Mouse (Mus musculus) left cerebral cortex, postnatal 10 days (tissue): ENCODE results near the gene Sparcl1. TPM values are rescaled to one million over a fixed set of nuclear protein-coding genes. Genes with fewer than 3 reads are reported as not detected.
A peak's percentile ranks its signal among the peaks of the same experiment; 100 is the strongest.

Experiments
- DNase-seq, 2 experiments: peaks; one replicate each; pipeline ENCODE4 v3.0.0; 2021 to 2022; ENCODE audit warnings: low spot score in 2 of 2, mixed read lengths in 1 of 2; ENCODE audit errors: extremely low spot score in 1 of 2
- intact Hi-C: fragments of 180-260 bp; cut with DNase I; formaldehyde crosslinking; loops from one replicate; pipeline ENCODE4 v1.15.1; 2025
- total RNA-seq, 2 experiments: library from RNA; stranded (reverse); gene quantifications; 2 replicates each; pipeline ENCODE4 v1.2.3; 2021

The Sparcl1 gene
- total RNA-seq, 2 experiments from 2014 or later, result 1,043 to 1,055 TPM

DNA sequence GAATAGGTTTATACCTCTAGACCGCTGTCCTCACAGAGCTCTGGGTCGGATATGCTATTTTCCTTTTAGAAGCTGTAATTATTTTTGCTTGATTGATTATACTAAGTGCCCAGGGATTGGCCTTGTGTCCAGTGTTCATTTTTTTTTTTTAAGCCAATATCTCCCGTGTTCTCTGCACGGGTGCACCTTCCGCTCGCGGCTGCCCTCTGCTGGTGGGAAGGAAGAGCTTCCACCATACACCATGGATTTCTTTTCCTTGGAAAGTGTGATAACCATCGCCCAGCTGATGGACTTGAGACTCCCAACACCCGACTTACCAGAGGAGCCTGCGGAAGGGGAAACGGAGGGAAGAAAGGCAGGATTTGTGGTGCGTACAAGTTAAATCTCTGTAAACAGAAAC, 39.1 kb downstream of the Sparcl1 start:
- intact Hi-C loops, result loop anchor here (5.0 kb wide), 1 partner anchor 258 kb away; no protein-coding TSS in a partner anchor
- DNase-seq, result peak in 1 of 2 experiments; percentile 81

DNA sequence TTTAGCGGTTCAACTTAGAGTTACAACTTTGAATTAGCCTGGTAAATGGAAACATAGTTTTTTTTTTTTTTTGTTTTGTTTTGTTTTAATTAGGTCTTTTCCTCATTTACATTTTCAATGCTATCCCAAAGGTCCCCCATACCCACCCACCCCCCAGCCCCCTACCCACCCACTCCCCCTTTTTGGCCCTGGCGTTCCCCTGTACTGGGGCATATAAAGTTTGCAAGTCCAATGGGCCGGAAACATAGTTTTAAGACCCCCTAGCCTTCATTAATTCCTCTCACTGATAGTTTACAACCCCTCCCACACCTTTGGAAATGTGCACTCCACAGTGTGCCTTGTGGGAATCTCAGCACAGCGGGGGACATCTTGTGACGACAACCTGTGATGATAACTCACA, 39.9 kb downstream of the Sparcl1 start:
- intact Hi-C loops, result loop anchor here (5.0 kb wide), 1 partner anchor 259 kb away; no protein-coding TSS in a partner anchor
- DNase-seq, result no peak

DNA sequence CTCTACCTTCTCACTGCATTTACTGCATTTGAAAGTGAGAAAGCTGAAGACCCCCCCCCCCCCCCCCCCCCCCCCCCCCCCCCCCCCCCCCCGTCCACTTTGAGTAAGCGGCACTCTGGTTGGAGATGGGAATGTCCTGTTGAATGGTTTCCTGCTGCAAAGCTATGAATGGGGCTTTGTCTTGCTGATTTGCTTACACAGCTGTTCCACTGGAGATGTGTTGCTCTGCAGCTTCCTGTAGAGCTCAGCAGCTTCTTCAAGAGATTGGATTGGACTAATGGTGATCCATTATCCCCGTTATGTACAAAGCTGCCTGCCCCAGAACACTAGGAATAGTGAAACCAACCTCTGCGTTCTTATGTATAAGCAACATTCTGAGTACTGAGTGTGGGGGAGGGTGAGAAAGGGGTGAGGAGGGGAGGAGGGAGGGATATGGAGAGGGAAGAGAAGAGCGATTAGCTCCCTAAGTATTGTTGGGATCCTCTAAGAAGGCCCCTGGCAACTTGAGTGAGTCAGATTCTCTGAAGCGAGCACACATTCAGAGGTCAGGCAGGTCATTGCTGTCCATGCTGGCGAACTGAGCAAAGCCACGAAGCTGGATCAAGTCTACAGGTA, 41.2 kb downstream of the Sparcl1 start:
- intact Hi-C loops, result loop anchor here (5.0 kb wide), 1 partner anchor 260 kb away; no protein-coding TSS in a partner anchor
- no peak for DNase-seq

DNA sequence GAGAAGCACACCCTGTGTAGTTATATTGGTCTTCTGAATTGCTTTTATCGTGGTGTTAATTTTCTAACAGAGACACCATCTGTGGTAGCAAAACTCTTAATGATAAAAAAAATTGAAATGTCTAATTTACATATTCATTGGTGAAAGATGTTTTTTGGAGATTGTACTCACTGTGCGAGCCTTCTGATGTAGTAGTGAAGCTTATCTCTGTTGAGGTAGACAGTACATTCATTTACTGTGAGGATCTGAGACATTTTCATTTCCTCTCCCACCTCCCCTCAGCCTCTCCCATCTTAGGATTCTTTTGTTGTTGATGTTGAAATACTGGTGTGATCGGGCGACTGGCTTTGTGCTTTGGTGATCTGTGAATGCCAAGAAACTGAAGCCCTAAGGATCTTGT, 42.5 kb downstream of the Sparcl1 start:
- no peak for DNase-seq
- intact Hi-C loops, result loop anchor here (5.0 kb wide), 1 partner anchor 261 kb away; no protein-coding TSS in a partner anchor

DNA sequence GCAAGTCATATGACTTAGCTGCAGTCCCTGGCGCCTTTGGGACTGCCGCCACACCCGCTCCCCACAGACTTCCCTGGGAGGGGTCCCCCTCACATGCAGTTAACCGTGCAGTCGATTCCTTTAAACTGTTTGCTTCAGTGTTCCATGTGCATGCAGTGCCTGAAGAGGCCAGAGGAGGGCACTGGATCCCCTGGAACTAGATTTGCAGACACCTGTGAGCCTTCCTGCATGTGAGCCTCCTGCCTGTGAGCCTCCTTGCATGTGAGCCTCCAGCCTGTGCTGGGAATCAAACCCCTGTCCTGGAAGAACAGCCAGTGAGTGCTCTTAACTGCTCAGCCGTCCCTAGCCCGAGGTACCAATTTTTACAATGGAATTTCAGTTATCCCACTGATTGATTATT, 44.8 kb downstream of the Sparcl1 start:
- intact Hi-C loops, result no loop called here
- no peak for DNase-seq

DNA sequence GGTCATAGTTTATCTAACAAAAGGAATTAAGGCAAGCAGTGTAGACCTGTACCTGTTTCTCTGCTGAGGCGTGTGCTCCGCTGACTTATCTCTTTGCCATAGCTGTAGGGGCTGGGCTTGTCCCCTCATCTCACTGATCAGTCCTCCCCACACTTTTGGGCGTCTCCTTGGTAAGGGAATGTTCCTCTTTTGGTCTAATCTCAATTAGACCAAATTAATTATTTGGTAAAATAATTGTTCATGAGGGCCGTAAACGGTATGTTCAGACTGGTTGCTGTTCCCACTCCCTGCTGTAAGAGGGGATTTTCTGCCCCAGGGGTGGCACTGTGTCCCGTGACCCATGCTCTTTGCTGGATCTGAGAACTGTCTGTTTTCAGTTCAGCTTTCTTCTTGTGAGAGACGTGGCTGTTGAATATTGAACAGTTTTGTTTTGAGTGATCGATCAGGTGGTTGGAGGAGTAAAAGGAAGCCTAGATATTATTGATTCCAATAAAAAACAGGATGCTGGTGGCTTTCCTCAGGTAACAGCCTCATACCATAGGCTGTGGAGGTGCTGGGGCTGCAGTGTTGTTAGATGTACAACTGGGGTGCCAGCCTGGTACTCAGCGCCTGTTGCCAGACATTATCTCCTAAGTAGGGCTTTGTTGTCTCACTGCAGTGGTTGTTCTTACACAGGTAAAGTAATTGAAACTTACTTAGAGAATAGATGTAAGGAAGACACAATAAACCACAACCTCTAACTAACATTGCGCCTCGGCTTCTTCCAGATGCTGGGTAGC, 50.6 kb downstream of the Sparcl1 start:
- no peak for DNase-seq
- intact Hi-C loops, result no loop called here

DNA sequence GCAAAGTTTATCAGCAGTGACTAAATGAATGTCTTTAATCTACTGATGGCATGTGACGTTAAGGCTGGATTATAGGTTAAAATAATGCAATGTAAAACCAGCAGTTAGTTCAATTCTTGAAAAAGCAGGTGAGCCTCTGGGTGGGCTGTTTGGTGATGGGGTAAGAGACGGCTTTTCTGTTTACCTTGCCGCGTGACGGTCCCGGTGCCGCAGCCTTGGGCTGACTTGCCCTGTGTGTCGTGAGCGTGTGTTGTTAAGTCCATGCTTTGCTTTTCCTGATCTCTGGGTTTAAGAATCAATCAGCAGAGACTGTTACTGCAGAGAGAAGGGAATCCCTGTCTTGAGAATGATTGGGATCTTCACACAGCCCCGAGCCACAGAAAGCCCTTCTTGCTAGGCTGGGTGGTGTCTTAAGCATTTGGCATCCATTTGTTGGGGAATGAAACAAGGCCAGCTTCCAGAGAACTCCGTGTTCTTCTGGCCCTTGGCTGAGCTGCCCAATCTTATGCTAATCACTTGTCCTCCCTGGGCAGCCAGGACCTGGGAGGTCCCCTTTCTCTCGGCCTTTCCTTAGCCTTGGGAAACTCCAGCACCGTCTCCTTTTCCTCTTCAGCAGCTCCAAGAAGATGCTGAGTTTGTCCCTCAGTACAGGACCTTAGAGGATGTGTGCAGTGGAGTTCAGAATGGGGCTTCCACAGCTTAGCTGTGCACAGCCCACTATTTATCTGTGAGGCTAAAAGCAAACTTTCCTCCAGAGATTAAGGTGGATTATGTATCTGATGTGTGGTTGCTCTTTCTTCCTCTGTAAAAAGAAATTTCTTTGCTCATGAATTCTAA, 51.4 kb downstream of the Sparcl1 start:
- intact Hi-C loops, result no loop called here
- no peak for DNase-seq

DNA sequence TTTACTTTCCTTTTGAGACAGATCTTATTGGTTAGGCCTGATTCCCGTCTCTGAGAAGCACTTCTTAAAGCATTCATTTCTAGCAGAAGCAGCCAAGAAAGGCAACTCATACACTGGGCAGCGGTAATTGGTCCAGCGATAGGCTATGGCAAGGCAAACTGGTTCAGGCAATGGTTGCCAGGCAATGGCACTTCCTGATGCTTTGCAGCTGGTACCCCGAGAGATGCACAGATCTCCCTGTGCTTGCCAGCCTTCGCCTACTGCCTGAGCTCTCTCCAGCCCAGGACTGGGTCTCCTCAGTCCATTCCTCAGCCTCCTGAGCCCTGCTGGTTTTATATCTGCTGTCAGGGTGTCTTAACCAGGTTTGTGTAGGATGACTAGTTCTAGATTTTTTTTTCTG, 53.1 kb downstream of the Sparcl1 start:
- intact Hi-C loops, result no loop called here
- no peak for DNase-seq

DNA sequence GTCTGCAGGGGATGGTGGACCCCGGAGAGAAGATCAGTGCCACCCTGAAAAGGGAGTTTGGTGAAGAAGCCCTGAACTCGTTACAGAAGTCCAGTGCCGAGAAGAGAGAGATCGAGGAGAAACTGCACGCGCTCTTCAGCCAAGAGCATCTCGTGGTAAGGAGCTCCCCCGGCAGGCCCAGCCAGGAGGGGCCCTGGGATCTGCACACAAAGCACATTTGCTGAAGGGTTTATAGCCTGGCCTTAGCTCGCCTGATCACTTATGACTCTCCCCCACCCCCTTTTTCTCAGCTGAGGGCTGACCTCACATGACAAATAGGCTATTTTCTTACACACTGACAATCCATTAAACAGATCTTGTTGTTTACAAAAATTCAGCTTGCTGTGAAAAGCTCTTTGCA, 53.9 kb downstream of the Sparcl1 start:
- no peak for DNase-seq
- intact Hi-C loops, result no loop called here

DNA sequence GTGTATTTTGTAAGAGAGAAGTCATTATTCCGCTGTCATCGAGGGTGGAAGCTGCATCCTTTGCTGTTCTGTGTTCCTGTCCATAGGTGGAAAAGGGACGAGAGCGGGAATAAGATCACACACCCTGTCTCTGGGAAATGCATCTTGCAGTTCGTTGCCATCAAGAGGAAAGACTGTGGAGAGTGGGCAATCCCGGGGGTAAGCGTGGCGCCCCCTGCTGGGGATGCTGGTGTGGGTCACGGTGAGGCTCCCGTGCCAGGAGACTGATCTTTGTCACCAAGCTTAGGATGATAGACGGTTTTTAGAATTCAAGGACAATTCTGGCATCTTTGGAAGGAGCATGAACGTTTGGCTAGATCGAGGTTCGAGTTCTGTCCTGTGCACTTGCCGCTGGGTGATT, 55.5 kb downstream of the Sparcl1 start:
- intact Hi-C loops, result no loop called here
- peak in 1 of 2 experiments; percentile 58 for DNase-seq

DNA sequence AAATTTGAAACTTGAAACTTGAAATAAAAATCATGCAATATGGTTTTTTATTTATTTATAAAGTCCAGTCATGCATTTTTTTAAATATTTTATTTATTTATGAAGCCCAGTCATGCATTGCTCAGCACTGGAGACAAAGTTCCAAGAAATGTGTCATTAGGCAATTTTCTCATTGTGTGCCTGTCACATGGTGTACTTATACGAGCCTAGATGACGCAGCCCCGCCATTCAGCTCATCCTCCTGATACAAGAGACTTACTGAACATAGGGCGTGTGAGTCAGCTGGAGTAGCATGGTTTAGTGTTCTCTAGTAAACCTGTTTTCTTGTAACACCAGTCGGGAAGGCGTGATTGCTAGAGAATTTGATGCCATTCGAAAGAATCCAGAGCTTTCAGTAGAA, 57.2 kb downstream of the Sparcl1 start:
- intact Hi-C loops, result no loop called here
- no peak for DNase-seq

DNA sequence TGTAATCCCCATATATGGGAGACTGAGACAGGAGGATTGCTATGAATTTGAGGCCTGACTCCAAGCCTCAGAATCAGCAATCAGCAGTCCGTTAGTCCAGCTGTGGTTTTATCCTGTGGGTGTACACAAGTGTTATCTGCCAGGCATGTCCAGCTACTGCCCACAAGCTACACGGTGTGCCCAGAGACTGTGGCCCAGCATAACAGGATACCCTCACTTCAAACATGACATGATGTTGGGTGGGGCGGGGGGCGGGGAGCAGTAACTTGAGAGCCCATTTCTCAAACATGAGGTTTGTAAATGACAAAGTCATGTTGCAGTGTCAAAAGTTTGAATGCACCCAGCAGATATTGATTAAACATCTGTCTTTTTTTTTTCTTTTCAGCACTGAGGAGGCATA, 57.7 kb downstream of the Sparcl1 start:
- intact Hi-C loops, result no loop called here
- no peak for DNase-seq

DNA sequence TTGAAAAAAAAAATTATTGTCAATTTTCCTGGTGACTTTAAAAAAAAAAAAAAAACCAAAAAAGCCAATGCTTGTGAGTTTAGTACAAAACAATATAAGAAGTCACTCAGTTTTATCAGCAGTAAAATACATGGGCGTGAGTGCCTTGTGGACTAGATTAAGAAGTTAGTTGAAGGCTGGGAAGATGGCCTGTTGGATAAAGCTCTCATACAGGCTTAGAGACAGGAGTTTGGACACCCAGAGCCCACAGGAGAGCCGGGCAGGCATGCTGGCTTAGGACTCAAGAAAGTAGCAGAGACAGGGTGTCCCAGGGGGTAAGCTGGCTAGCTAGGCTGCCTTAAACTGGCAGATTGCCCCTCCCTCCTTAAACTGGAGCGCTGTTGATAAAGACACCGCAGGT, 58.6 kb downstream of the Sparcl1 start:
- intact Hi-C loops, result no loop called here
- no peak for DNase-seq

DNA sequence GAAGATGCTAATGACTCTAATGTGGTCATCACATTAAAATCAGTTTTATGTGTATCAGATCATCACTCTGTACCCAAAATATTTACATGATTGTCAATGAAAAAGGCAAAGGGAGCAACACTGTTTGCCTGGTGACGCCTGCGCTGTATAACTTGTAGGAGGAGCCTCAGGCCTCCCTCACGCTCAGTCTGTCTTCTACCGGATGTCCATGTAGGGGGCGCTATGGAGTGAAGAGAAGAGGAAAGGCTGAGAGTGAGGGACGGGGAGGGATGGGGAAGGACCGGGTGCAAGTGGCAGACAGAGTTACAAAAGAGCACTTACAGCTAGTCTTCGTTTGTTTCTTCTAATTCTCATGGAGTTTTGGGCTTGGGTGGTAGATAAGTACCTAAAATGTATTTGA, 60.6 kb downstream of the Sparcl1 start:
- peak in 1 of 2 experiments; percentile 46 for DNase-seq
- intact Hi-C loops, result no loop called here

DNA sequence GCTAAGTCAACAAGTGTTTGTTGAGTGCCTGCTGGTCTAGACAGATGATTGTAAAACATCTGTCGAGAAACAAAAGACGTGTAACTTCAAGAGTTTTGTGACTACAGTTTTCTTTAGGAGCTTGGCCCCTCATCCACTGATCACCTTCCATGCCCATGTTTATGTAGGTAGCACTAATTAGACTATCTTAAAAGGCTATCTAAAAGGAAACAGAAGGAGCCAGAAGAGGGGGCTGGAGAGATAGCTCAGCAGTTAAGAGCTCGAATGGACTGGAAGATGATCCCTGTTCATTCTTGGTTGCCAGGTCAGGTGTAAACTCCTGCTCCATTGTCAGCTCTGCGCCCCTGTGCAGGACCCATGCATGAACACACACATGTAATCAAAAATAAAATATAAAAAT, 65.4 kb downstream of the Sparcl1 start:
- no peak for DNase-seq
- intact Hi-C loops, result loop anchor here (10.0 kb wide), 1 partner anchor 193 kb away; no protein-coding TSS in a partner anchor

DNA sequence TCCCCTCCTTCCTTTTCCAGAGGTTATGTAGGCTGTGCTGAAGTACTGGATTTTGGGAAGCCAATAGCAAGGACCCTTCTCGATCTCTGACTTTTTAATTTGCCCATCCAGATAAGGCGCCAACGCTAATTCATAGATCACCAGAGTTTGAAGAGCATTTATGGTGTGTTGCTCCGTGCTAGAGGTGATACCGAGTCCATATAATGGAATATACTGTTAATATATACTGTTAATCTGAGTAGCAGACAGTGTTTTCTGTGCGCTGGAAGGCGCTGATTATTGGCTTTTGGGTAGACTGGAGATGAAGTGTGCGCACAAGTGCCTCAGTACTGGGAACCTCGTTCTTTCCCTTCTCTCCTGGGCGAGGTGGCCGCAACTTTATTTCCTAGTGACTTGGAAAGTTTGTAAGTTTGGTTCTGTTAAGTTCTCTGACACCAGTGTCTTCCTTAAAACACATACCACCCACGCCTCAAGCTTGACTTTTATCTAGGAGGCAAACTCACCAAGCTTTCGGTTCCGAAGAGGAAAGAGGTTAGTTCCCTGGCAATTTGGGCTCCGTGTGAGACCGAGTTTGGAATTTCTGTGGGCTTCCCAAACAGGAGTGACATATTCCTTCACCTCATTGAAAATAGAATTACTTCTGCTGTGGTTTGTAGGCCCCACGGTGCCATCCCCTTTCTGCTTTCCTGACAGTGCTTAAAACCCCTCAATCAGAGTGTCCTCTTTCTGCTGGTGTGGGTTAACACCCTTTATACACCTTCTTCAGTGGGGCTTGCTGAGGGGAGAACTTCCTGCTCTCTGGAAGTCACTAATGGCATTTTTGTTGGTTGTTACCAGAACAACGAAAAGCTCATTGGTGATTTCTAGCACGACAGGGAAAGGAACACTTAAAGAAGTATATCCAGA, 66.1 kb downstream of the Sparcl1 start:
- DNase-seq, result no peak
- intact Hi-C loops, result loop anchor here (10.0 kb wide), 1 partner anchor 193 kb away; no protein-coding TSS in a partner anchor

DNA sequence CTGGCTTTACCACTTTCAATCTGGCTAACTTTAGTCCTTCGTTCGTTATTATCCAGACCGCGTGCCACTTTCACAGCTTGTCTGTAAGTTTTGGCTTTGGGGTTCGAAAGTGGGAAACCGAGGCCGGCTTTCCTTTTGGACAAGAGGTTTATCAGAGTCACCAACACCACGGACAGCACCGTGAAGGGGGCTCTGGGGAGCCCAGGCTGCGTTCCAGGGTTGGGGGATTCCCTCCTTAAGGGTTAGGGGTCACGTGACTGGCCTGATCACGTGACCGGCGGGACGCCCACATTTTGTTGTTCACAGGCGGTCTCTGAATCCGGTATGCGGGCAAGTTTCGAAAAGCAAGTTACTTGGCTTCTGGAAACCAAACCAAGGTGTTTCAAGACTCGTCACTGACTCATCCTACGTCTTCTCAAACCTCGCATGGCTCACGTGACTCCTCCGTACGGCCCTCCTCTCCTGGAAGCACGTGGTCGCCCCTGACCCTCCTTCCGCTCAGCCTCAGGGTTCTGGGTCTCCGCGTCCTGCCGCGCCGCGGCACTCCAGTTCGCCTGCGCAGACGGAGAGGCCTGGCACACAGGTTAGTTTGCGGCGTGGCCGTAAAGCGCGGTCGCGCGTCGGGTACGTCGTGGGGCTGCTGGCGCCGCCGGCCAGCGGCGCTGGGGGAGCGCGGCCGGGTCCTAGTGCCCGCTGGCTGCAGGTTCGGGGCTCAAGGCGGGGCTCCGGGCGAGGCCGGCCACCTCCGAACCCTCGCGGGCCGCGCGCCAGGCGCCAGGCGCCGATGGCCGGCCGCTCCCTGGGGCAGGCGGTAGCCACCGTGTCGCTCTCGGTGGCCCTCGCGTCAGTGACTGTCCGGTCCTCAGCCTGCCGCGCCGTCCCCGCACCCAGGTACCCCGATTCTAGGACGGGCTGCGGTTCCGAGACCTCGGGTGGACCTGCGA, 67.0 kb downstream of the Sparcl1 start, which contains the start of gene Nudt9:
Gene Nudt9, plus strand, starts transcription at position 51 of the 944 bp plus-strand sequence.
- DNase-seq, result peak; percentile 96 to 99
- intact Hi-C loops, result loop anchor here (10.0 kb wide), 1 partner anchor 192 kb away; no protein-coding TSS in a partner anchor
